Mouse (Mus musculus): ENCODE results near the gene Adipor2.

GRCm38 (mm10) chr6:119408582-119408981 lies 8.9 kb downstream of the Adipor2 start:
- no peak for TF ChIP-seq ZC3H11A (IDR thresholded peaks at IDR 0.05; ENCODE audit: borderline replicate concordance, low read depth, low read length)
- TF ChIP-seq HCFC1 (IDR thresholded peaks at IDR 0.05; ENCODE audit: borderline replicate concordance, insufficient read depth, low read length) = no peak
- TF ChIP-seq MAFK (IDR thresholded peaks at IDR 0.05; ENCODE audit: insufficient read depth, low read depth, low read length) = no peak
- no peak for TF ChIP-seq CHD2 (IDR thresholded peaks at IDR 0.05; ENCODE audit: low read depth, low read length)
- TF ChIP-seq ZNF384 (IDR thresholded peaks at IDR 0.05; ENCODE audit: low read depth, low read length) = no peak
